Mouse (Mus musculus): ENCODE data around the gene Glt1d1. TPM values are rescaled to one million over a fixed set of nuclear protein-coding genes. Genes with fewer than 3 reads are reported as not detected.
A peak's percentile ranks its signal among the peaks of the same experiment; 100 is the strongest.

Glt1d1 gene
- polyA plus RNA-seq, 1 experiment from 2014 or later = 1.9 TPM

DNA sequence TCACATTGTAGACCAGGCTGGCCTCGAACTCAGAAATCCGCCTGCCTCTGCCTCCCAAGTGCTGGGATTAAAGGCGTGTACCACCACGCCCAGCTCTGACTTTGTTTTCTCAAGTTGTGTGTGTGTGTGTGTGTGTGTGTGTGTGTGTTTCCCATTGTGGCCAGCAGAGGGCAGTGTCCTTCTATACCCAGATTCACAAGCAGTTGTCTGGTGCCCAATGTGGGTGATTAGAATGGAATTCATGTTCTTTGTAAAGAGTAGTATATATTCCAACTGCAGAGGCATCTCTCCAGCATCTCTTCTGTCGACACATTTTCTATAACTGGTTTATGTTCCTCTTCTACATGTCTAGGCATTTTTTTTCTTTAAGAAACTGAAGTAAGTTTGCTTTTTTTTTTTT, 46.4 kb downstream of the Glt1d1 start:
- H3K36me3 ChIP-seq (replicated peaks) = peaks cover 36% of the 10 kb centered on the region
- no peaks in the 10 kb centered on the region for H3K4me1 ChIP-seq
- no peak for DNase-seq (ENCODE audit: extremely low spot score, low spot score)
- H3K27me3 ChIP-seq (ENCODE audit: poor library complexity, severe bottlenecking) = no peaks in the 10 kb centered on the region
- H3K9me3 ChIP-seq = peaks cover 16% of the 10 kb centered on the region; the same call in 1 of the 2 replicates
- 90% methylated on average over 5 of the region's 5 CpGs for WGBS
- no peak overlapping the region for H3K4me3 ChIP-seq
- no peak overlapping the region for H3K27ac ChIP-seq

- H3K36me3 ChIP-seq (replicated peaks) = peaks cover 16% of the 10 kb centered on the region
- no peak for DNase-seq (ENCODE audit: extremely low spot score, low spot score)
- no peaks in the 10 kb centered on the region for H3K9me3 ChIP-seq
- no peak overlapping the region for H3K4me3 ChIP-seq
- H3K4me1 ChIP-seq = peaks cover 4% of the 10 kb centered on the region; the same call in 1 of the 2 replicates
- no peak overlapping the region for H3K27ac ChIP-seq
- H3K27me3 ChIP-seq (ENCODE audit: poor library complexity, severe bottlenecking) = no peaks in the 10 kb centered on the region
- 87% methylated on average over 9 of the region's 9 CpGs for WGBS
Observed at GRCm38 (mm10) chr5:127688568-127689170, 56.6 kb downstream of the Glt1d1 start.

GRCm38 (mm10) chr5:127691085-127691484, 59.0 kb downstream of the Glt1d1 start:
- H3K27ac ChIP-seq = no peak overlapping the region
- peaks cover 4% of the 10 kb centered on the region; the same call in 1 of the 2 replicates for H3K4me1 ChIP-seq
- H3K27me3 ChIP-seq (ENCODE audit: poor library complexity, severe bottlenecking) = no peaks in the 10 kb centered on the region
- DNase-seq (ENCODE audit: extremely low spot score, low spot score) = no peak
- H3K4me3 ChIP-seq = no peak overlapping the region
- H3K9me3 ChIP-seq = no peaks in the 10 kb centered on the region
- 88% methylated on average over 10 of the region's 10 CpGs for WGBS
- peaks cover 16% of the 10 kb centered on the region for H3K36me3 ChIP-seq (replicated peaks)

DNA sequence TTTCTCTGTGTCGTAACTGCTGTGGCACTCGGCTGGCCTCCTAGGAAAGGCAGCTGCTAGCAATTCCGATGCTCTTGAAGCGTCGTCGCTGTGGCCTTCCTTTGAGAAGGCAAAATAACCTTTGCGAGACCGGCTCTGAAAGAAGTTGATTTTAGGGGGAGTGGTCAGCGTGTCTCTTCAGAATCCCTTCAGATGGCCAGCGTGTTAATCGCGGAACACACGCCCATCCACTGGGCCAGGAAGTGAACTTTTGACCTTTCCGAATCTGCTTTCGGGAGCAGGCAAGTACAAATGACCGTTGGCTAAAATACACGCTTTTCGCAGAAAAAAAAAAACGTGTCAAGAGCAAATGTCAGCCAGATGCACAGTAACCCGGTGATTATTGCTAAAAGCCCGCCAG, 59.5 kb downstream of the Glt1d1 start:
- Histone ChIP-seq H3K9me3 (no peaks in the 10 kb centered on the region), H3K27ac (no peak overlapping the region), H3K4me1 (peaks cover 4% of the 10 kb centered on the region; the same call in 1 of the 2 replicates), H3K4me3 (no peak overlapping the region), H3K36me3 (replicated peaks) (peaks cover 16% of the 10 kb centered on the region), H3K27me3 (ENCODE audit: poor library complexity, severe bottlenecking) (no peaks in the 10 kb centered on the region)
- no peak for DNase-seq (ENCODE audit: extremely low spot score, low spot score)
- 65% methylated on average over 21 of the region's 21 CpGs for WGBS

- DNase-seq (ENCODE audit: extremely low spot score, low spot score) = no peak
- 78% methylated on average over 4 of the region's 4 CpGs for WGBS
- H3K27ac ChIP-seq = no peak overlapping the region
- H3K27me3 ChIP-seq (ENCODE audit: poor library complexity, severe bottlenecking) = no peaks in the 10 kb centered on the region
- peaks cover 4% of the 10 kb centered on the region; the same call in 1 of the 2 replicates for H3K4me1 ChIP-seq
- H3K4me3 ChIP-seq = no peak overlapping the region
- H3K9me3 ChIP-seq = no peaks in the 10 kb centered on the region
- H3K36me3 ChIP-seq (replicated peaks) = peaks cover 3% of the 10 kb centered on the region
Observed at GRCm38 (mm10) chr5:127695898-127696297, 63.8 kb downstream of the Glt1d1 start.

DNA sequence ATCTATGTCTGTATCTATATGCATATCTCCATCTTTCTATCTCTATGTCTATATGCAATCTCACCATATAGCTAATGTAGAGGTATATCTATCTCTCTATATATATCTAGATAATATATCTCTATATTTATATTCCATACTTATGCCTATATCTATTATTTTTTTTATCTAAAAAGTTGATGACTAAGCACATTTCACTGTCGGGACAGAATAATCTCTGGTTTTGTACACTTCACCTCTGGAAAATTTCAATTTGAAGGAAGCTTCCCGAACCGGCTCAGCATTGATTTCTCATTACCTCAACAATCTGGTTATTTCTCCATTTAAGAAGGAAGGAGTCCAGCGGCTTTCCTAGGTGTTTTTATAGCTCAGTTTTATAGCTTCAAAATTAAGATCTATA, 64.5 kb downstream of the Glt1d1 start:
- Histone ChIP-seq H3K4me3 (no peak overlapping the region), H3K36me3 (replicated peaks) (no peaks in the 10 kb centered on the region), H3K4me1 (peaks cover 4% of the 10 kb centered on the region; the same call in 1 of the 2 replicates), H3K9me3 (no peaks in the 10 kb centered on the region), H3K27me3 (ENCODE audit: poor library complexity, severe bottlenecking) (no peaks in the 10 kb centered on the region), H3K27ac (no peak overlapping the region)
- no peak for DNase-seq (ENCODE audit: extremely low spot score, low spot score)
- WGBS = 96% methylated on average over 4 of the region's 4 CpGs

DNA sequence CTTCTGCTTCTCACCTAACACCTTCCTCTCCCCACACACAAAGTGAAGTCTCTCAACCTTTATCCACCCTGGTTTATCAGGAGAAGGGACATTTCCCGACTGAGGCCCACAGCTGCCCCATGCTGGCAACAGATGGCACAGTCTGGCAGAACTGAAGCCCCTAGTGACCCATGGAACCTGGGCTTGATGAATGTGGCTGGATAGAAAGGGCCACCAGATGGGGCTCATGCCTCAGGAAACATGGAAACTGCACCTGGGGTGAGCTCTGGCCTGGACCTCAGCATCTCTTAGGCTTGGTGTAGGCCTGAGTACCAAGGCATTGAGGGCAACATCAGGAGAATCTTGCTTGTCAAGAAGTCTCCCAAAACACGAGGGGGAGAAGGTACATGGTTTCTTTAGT, 66.5 kb downstream of the Glt1d1 start:
- WGBS = 89% methylated on average over 2 of the region's 2 CpGs
- no peaks in the 10 kb centered on the region for H3K27me3 ChIP-seq (ENCODE audit: poor library complexity, severe bottlenecking)
- no peak for DNase-seq (ENCODE audit: extremely low spot score, low spot score)
- H3K9me3 ChIP-seq = no peaks in the 10 kb centered on the region
- H3K36me3 ChIP-seq (replicated peaks) = no peaks in the 10 kb centered on the region
- peaks cover 4% of the 10 kb centered on the region for H3K4me1 ChIP-seq
- H3K4me3 ChIP-seq = no peak overlapping the region
- no peak overlapping the region for H3K27ac ChIP-seq

DNA sequence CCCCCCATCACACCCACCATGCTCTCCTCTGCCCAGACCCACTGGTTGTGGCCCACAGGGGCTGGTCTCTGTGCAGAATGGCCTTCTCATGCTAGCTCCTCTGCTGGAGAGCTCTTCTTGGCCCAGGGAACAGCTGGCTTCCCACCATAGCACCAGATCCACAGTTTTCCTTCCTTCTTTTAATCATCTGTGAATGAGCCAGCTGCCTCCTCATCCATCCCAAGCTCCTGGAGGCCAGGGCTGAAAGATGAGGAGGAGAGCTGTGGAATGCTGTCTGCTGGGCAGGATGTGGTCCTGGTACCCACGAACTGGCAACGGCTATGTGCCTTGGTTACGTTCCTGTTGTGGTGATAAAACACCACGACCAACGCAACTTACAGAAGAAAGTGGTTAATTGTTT, 67.6 kb downstream of the Glt1d1 start:
- Histone ChIP-seq H3K9me3 (no peaks in the 10 kb centered on the region), H3K36me3 (replicated peaks) (no peaks in the 10 kb centered on the region), H3K27ac (no peak overlapping the region), H3K4me3 (no peak overlapping the region), H3K27me3 (ENCODE audit: poor library complexity, severe bottlenecking) (no peaks in the 10 kb centered on the region), H3K4me1 (peaks cover 12% of the 10 kb centered on the region)
- no peak for DNase-seq (ENCODE audit: extremely low spot score, low spot score)
- 96% methylated on average over 5 of the region's 5 CpGs for WGBS

DNA sequence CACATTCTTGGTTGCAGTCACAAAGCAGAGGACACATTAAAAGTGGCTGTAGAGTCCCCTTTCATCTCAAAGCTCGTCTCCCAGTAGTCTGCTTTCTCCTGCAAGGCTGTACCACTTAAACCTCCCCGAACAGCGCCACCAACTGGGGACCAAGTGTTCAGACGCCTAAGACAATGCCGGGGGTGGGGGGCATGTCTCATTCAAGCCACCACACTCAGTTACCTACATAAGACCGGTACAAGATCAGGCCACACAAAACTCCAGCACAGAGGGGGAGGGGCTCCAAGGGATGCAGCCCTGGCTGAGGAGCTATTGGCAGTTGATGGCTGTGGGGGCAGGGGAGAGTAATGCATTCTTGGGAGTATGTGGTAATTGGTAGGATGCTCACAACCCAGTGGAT, 68.1 kb downstream of the Glt1d1 start:
- WGBS = 76% methylated on average over 6 of the region's 6 CpGs
- H3K36me3 ChIP-seq (replicated peaks) = no peaks in the 10 kb centered on the region
- DNase-seq (ENCODE audit: extremely low spot score, low spot score) = no peak
- H3K4me1 ChIP-seq = peaks cover 12% of the 10 kb centered on the region
- H3K27ac ChIP-seq = no peak overlapping the region
- H3K27me3 ChIP-seq (ENCODE audit: poor library complexity, severe bottlenecking) = no peaks in the 10 kb centered on the region
- H3K4me3 ChIP-seq = no peak overlapping the region
- H3K9me3 ChIP-seq = no peaks in the 10 kb centered on the region

DNA sequence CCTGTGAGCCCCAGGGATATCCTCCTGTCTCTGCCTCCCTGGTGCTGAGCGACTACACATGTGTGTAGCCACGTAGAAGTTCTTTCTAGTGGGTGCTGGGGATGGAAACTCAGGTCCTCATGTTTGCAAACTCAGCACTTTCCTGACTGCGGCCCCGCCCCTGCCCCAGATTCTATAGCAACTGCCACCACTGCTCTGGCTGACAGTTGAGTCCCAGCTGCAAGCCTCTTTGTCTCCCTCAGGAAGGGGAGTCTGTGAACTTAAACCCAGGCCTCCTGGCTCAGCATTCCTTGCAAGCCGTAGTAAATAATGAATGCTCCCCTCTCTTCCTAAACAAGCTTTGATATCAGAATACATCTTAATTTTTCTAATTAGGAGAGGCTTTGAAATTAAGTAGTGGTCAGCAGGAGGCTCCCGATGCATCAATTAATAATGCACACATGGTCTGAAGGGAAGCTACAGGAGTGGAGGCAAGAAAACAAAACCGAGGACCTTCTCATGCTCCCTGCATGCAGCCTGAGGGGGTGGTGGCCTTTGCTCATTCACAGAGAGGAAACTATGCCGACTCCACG, 71.6 kb downstream of the Glt1d1 start:
- H3K36me3 ChIP-seq (replicated peaks) = peaks cover 10% of the 10 kb centered on the region
- DNase-seq (ENCODE audit: extremely low spot score, low spot score) = no peak
- H3K27ac ChIP-seq = peak overlapping the region; percentile 66
- no peaks in the 10 kb centered on the region for H3K27me3 ChIP-seq (ENCODE audit: poor library complexity, severe bottlenecking)
- 57% methylated on average over 9 of the region's 9 CpGs for WGBS
- H3K4me1 ChIP-seq = peaks cover 12% of the 10 kb centered on the region
- no peaks in the 10 kb centered on the region for H3K9me3 ChIP-seq
- no peak overlapping the region for H3K4me3 ChIP-seq

GRCm38 (mm10) chr5:127705225-127705624, 73.2 kb downstream of the Glt1d1 start:
- Histone ChIP-seq H3K36me3 (replicated peaks) (peaks cover 10% of the 10 kb centered on the region), H3K4me1 (peaks cover 12% of the 10 kb centered on the region), H3K9me3 (no peaks in the 10 kb centered on the region), H3K27ac (no peak overlapping the region), H3K4me3 (no peak overlapping the region), H3K27me3 (ENCODE audit: poor library complexity, severe bottlenecking) (no peaks in the 10 kb centered on the region)
- DNase-seq (ENCODE audit: extremely low spot score, low spot score) = no peak
- 93% methylated on average over 9 of the region's 9 CpGs for WGBS

- Histone ChIP-seq H3K4me3 (no peak overlapping the region), H3K27me3 (ENCODE audit: poor library complexity, severe bottlenecking) (no peaks in the 10 kb centered on the region), H3K9me3 (no peaks in the 10 kb centered on the region), H3K36me3 (replicated peaks) (peaks cover 10% of the 10 kb centered on the region), H3K27ac (no peak overlapping the region), H3K4me1 (peaks cover 12% of the 10 kb centered on the region)
- no peak for DNase-seq (ENCODE audit: extremely low spot score, low spot score)
- 94% methylated on average over 8 of the region's 8 CpGs for WGBS
Observed at GRCm38 (mm10) chr5:127705976-127706375, 73.9 kb downstream of the Glt1d1 start.

- Histone ChIP-seq H3K9me3 (no peaks in the 10 kb centered on the region), H3K4me1 (peaks cover 12% of the 10 kb centered on the region), H3K27ac (no peak overlapping the region), H3K36me3 (replicated peaks) (peaks cover 10% of the 10 kb centered on the region), H3K4me3 (no peak overlapping the region), H3K27me3 (ENCODE audit: poor library complexity, severe bottlenecking) (no peaks in the 10 kb centered on the region)
- WGBS = 84% methylated on average over 9 of the region's 9 CpGs
- no peak for DNase-seq (ENCODE audit: extremely low spot score, low spot score)
Observed at GRCm38 (mm10) chr5:127708143-127708542, 76.1 kb downstream of the Glt1d1 start.
